Mouse (Mus musculus) midbrain, embryonic 15.5 days (tissue): ENCODE measurements around the gene Fam129c. TPM values are rescaled to one million over a fixed set of nuclear protein-coding genes. Genes with fewer than 3 reads are reported as not detected.

ENCODE experiments used
- ATAC-seq: fragments of 200-750 bp; cut with Nextera tagmentation; replicated peaks from 2 replicates; pipeline ENCODE4 v1.8.0; 2017; ENCODE audit warnings: moderate TSS enrichment
- H3K27ac ChIP-seq: fragments of 300-500 bp; sonication (generic); 2 replicates; pipeline ENCODE4 v1.5.1; 2015; ENCODE audit warnings: mild to moderate bottlenecking, inconsistent platforms
- H3K27me3 ChIP-seq: fragments of 300-500 bp; sonication (generic); replicated peaks from 2 replicates; pipeline ENCODE4 v1.6.1; 2015; ENCODE audit warnings: inconsistent platforms
- H3K36me3 ChIP-seq: fragments of 300-500 bp; sonication (generic); replicated peaks from 2 replicates; pipeline ENCODE4 v1.6.1; 2015; ENCODE audit warnings: inconsistent platforms
- H3K4me1 ChIP-seq: fragments of 300-500 bp; sonication (generic); 2 replicates; pipeline ENCODE4 v1.6.1; 2015; ENCODE audit warnings: inconsistent platforms
- H3K4me2 ChIP-seq: fragments of 300-500 bp; sonication (generic); 2 replicates; pipeline ENCODE4 v1.6.1; 2015; ENCODE audit warnings: inconsistent platforms, mild to moderate bottlenecking, moderate library complexity
- H3K4me3 ChIP-seq: fragments of 300-500 bp; sonication (generic); 2 replicates; pipeline ENCODE4 v1.5.1; 2015; ENCODE audit warnings: mild to moderate bottlenecking, inconsistent platforms
- H3K9ac ChIP-seq: fragments of 300-500 bp; sonication (generic); 2 replicates; pipeline ENCODE4 v1.6.1; 2015; ENCODE audit warnings: mild to moderate bottlenecking, inconsistent platforms
- H3K9me3 ChIP-seq: fragments of 300-500 bp; sonication (generic); 2 replicates; pipeline ENCODE4 v1.6.1; 2016; ENCODE audit warnings: inconsistent platforms
- WGBS: fragments of 180-500 bp; shearing (Covaris S2); methylation state at CpG from one replicate; pipeline ENCODE4 v1.1.7; 2015; ENCODE audit warnings: mixed read lengths; 5-methylcytosine and 5-hydroxymethylcytosine counted together
- polyA plus RNA-seq: library from polyadenylated mRNA; unstranded; fragments of >200 nt; fragmentation: Nextera tagmentation; extraction: Ambion mirVana; gene quantifications from 2 replicates; pipeline ENCODE4 v1.2.1, GENCODE M21; 2015

The Fam129c gene
- polyA plus RNA-seq, 1 experiment from 2014 or later: 9.3 TPM

GRCm38 (mm10) chr8:71566501-71566900, 30.9 kb upstream of the Fam129c start, which contains the start of gene Nxnl1:
TSS of gene Nxnl1 (minus strand) at chr8:71566601.
- no peaks in the 10 kb centered on the region for H3K36me3 ChIP-seq
- H3K4me3 ChIP-seq: no peak within 1 kb of the TSS
- no peak within 1 kb of the TSS for H3K27ac ChIP-seq
- no peak within 1 kb of the TSS for H3K4me2 ChIP-seq
- H3K27me3 ChIP-seq: peaks cover 20% of the 10 kb centered on the region
- H3K4me1 ChIP-seq: peaks cover 22% of the 10 kb centered on the region
- ATAC-seq: no peak
- no peak within 1 kb of the TSS for H3K9ac ChIP-seq
- H3K9me3 ChIP-seq: no peaks in the 10 kb centered on the region
- 60% methylated on average over 3 of the region's 3 CpGs for WGBS

GRCm38 (mm10) chr8:71567587-71567986, 29.9 kb upstream of the Fam129c start:
- Histone ChIP-seq H3K4me2 (no peak overlapping the region), H3K36me3 (no peaks in the 10 kb centered on the region), H3K27ac (no peak overlapping the region), H3K4me1 (peaks cover 30% of the 10 kb centered on the region), H3K27me3 (peaks cover 10% of the 10 kb centered on the region), H3K9me3 (no peaks in the 10 kb centered on the region), H3K4me3 (no peak overlapping the region), H3K9ac (no peak overlapping the region)
- WGBS: 79% methylated on average over 7 of the region's 7 CpGs
- no peak for ATAC-seq

GRCm38 (mm10) chr8:71568387-71568937, 29.0 kb upstream of the Fam129c start, which contains the start of gene Slc27a1:
TSS of gene Slc27a1 (plus strand) at chr8:71568882.
- Histone ChIP-seq H3K9me3 (no peaks in the 10 kb centered on the region), H3K27me3 (0 out of 2 replicates have a peak, but pooled peaks cover 3% of the 10 kb centered on the region), H3K27ac (peak within 1 kb of the TSS; percentile 88), H3K4me3 (peak within 1 kb of the TSS; percentile 70), H3K36me3 (no peaks in the 10 kb centered on the region), H3K4me2 (peak within 1 kb of the TSS; percentile 74), H3K4me1 (peaks cover 33% of the 10 kb centered on the region), H3K9ac (peak within 1 kb of the TSS; percentile 51)
- no peak for ATAC-seq
- 13% methylated on average over 13 of the region's 13 CpGs for WGBS

- Histone ChIP-seq H3K4me3 (peak overlapping the region; percentile 70), H3K27ac (peak overlapping the region; percentile 88), H3K4me2 (peak overlapping the region; percentile 74), H3K4me1 (peaks cover 33% of the 10 kb centered on the region), H3K9ac (peak overlapping the region; percentile 51; the same call in 1 of the 2 replicates), H3K27me3 (0 out of 2 replicates have a peak, but pooled peaks cover 3% of the 10 kb centered on the region), H3K9me3 (no peaks in the 10 kb centered on the region), H3K36me3 (no peaks in the 10 kb centered on the region)
- no peak for ATAC-seq
- WGBS: 16% methylated on average over 6 of the region's 6 CpGs
Measured at GRCm38 (mm10) chr8:71568941-71569340, 28.5 kb upstream of the Fam129c start.

GRCm38 (mm10) chr8:71569366-71570290, 27.8 kb upstream of the Fam129c start:
- Histone ChIP-seq H3K9me3 (no peaks in the 10 kb centered on the region), H3K4me3 (peak overlapping the region; percentile 70), H3K4me2 (peak overlapping the region; percentile 74), H3K9ac (peak overlapping the region; percentile 51), H3K36me3 (no peaks in the 10 kb centered on the region), H3K27ac (peak overlapping the region; percentile 88), H3K4me1 (peaks cover 33% of the 10 kb centered on the region), H3K27me3 (0 out of 2 replicates have a peak, but pooled peaks cover 3% of the 10 kb centered on the region)
- WGBS: under 1% methylated on average over 51 of the region's 51 CpGs
- peak; percentile 87 for ATAC-seq

- ATAC-seq: peak; percentile 91
- Histone ChIP-seq H3K9me3 (no peaks in the 10 kb centered on the region), H3K4me3 (peak overlapping the region; percentile 70), H3K36me3 (no peaks in the 10 kb centered on the region), H3K27me3 (no peaks in the 10 kb centered on the region), H3K4me2 (peak overlapping the region; percentile 74), H3K27ac (peak overlapping the region; percentile 88), H3K4me1 (peaks cover 33% of the 10 kb centered on the region), H3K9ac (peak overlapping the region; percentile 64)
- under 1% methylated on average over 41 of the region's 41 CpGs for WGBS
Measured at GRCm38 (mm10) chr8:71570291-71570954, 27.0 kb upstream of the Fam129c start.

GRCm38 (mm10) chr8:71572077-71572476, 25.4 kb upstream of the Fam129c start:
- Histone ChIP-seq H3K27me3 (no peaks in the 10 kb centered on the region), H3K4me2 (peak overlapping the region; percentile 74; the same call in 1 of the 2 replicates), H3K9me3 (no peaks in the 10 kb centered on the region), H3K27ac (peak overlapping the region; percentile 68), H3K4me1 (peaks cover 33% of the 10 kb centered on the region), H3K9ac (no peak overlapping the region), H3K4me3 (0 out of 2 replicates have a peak overlapping the region, but pooled peaks have one; percentile 70), H3K36me3 (no peaks in the 10 kb centered on the region)
- 82% methylated on average over 2 of the region's 2 CpGs for WGBS
- no peak for ATAC-seq

- no peaks in the 10 kb centered on the region for H3K9me3 ChIP-seq
- no peak overlapping the region for H3K4me3 ChIP-seq
- H3K9ac ChIP-seq: 0 out of 2 replicates have a peak overlapping the region, but pooled peaks have one; percentile 8
- peaks cover 33% of the 10 kb centered on the region for H3K4me1 ChIP-seq
- no peak for ATAC-seq
- 62% methylated on average over 9 of the region's 9 CpGs for WGBS
- no peaks in the 10 kb centered on the region for H3K27me3 ChIP-seq
- H3K36me3 ChIP-seq: no peaks in the 10 kb centered on the region
- peak overlapping the region; percentile 68 for H3K27ac ChIP-seq
- H3K4me2 ChIP-seq: peak overlapping the region; percentile 10; the same call in 1 of the 2 replicates
Measured at GRCm38 (mm10) chr8:71572847-71573633, 24.4 kb upstream of the Fam129c start.

- no peak overlapping the region for H3K9ac ChIP-seq
Measured at GRCm38 (mm10) chr8:71574426-71574825, 23.0 kb upstream of the Fam129c start.

GRCm38 (mm10) chr8:71575020-71575419, 22.4 kb upstream of the Fam129c start:
- Histone ChIP-seq H3K27ac (no peak overlapping the region), H3K4me2 (no peak overlapping the region), H3K4me1 (peaks cover 29% of the 10 kb centered on the region), H3K27me3 (no peaks in the 10 kb centered on the region), H3K9ac (no peak overlapping the region), H3K36me3 (no peaks in the 10 kb centered on the region), H3K4me3 (no peak overlapping the region), H3K9me3 (no peaks in the 10 kb centered on the region)
- 77% methylated on average over 1 of the region's 1 CpGs for WGBS
- no peak for ATAC-seq

More at GRCm38 (mm10) chr8:71574426-71574825, 23.0 kb upstream of the Fam129c start:
- no peak overlapping the region for H3K4me3 ChIP-seq
- H3K4me1 ChIP-seq: peaks cover 27% of the 10 kb centered on the region
- H3K27ac ChIP-seq: no peak overlapping the region
- WGBS: 76% methylated on average over 7 of the region's 7 CpGs
- no peaks in the 10 kb centered on the region for H3K27me3 ChIP-seq
- no peaks in the 10 kb centered on the region for H3K9me3 ChIP-seq
- H3K4me2 ChIP-seq: no peak overlapping the region
- H3K36me3 ChIP-seq: no peaks in the 10 kb centered on the region
- ATAC-seq: no peak

GRCm38 (mm10) chr8:71577856-71578387, 19.5 kb upstream of the Fam129c start:
- Histone ChIP-seq H3K27ac (no peak overlapping the region), H3K4me2 (no peak overlapping the region), H3K4me1 (peaks cover 8% of the 10 kb centered on the region; the same call in 1 of the 2 replicates), H3K9ac (no peak overlapping the region), H3K27me3 (no peaks in the 10 kb centered on the region), H3K4me3 (no peak overlapping the region), H3K9me3 (no peaks in the 10 kb centered on the region), H3K36me3 (no peaks in the 10 kb centered on the region)
- no peak for ATAC-seq
- WGBS: 73% methylated on average over 4 of the region's 4 CpGs
